Mouse (Mus musculus) retina, postnatal 1 day (tissue): Measurements from ENCODE around the gene Tut4.

Experiments
- DNase-seq: peaks from one replicate; pipeline ENCODE4 v3.0.0-alpha.2; 2012

Gene Tut4

GRCm38 (mm10) chr4:108459231-108460155 lies at the start of gene Tut4:
TSS of gene Tut4 (plus strand) at chr4:108459426.
- peak; percentile 98 for DNase-seq

- no peak for DNase-seq
Observed at GRCm38 (mm10) chr4:108424587-108424986, 34.6 kb upstream of the Tut4 start.

- DNase-seq = no peak
Observed at GRCm38 (mm10) chr4:108427719-108428340, 31.4 kb upstream of the Tut4 start.

- DNase-seq = no peak
Observed at GRCm38 (mm10) chr4:108428341-108428721, 30.9 kb upstream of the Tut4 start.

GRCm38 (mm10) chr4:108430656-108431560 lies 28.3 kb upstream of the Tut4 start:
- DNase-seq = peak; percentile 90

- DNase-seq = no peak
Observed at GRCm38 (mm10) chr4:108431561-108431936, 27.7 kb upstream of the Tut4 start.

GRCm38 (mm10) chr4:108433341-108433740 lies 25.9 kb upstream of the Tut4 start:
- no peak for DNase-seq

- DNase-seq = no peak
Observed at GRCm38 (mm10) chr4:108434221-108434620, 25.0 kb upstream of the Tut4 start.

- DNase-seq = no peak
Observed at GRCm38 (mm10) chr4:108434781-108435180, 24.4 kb upstream of the Tut4 start.

GRCm38 (mm10) chr4:108435646-108436045 lies 23.6 kb upstream of the Tut4 start:
- DNase-seq = no peak

GRCm38 (mm10) chr4:108436225-108436624 lies 23.0 kb upstream of the Tut4 start:
- DNase-seq = no peak

GRCm38 (mm10) chr4:108438082-108438840 lies 21.0 kb upstream of the Tut4 start:
- peak; percentile 31 for DNase-seq

- no peak for DNase-seq
Observed at GRCm38 (mm10) chr4:108448091-108448490, 11.1 kb upstream of the Tut4 start.

GRCm38 (mm10) chr4:108456028-108456427 lies 3.2 kb upstream of the Tut4 start:
- DNase-seq = no peak

- DNase-seq = no peak
Observed at GRCm38 (mm10) chr4:108458201-108458741, 955 bp upstream of the Tut4 start.

GRCm38 (mm10) chr4:108460156-108460923 lies 1.1 kb downstream of the Tut4 start:
- peak; percentile 70 for DNase-seq

GRCm38 (mm10) chr4:108461262-108461903 lies 2.2 kb downstream of the Tut4 start:
- no peak for DNase-seq

GRCm38 (mm10) chr4:108473586-108473985 lies 14.4 kb downstream of the Tut4 start:
- DNase-seq = no peak

- no peak for DNase-seq
Observed at GRCm38 (mm10) chr4:108482776-108483175, 23.6 kb downstream of the Tut4 start.

GRCm38 (mm10) chr4:108484230-108484629 lies 25.0 kb downstream of the Tut4 start:
- no peak for DNase-seq

- DNase-seq = no peak
Observed at GRCm38 (mm10) chr4:108503023-108503422, 43.8 kb downstream of the Tut4 start.
